Mouse (Mus musculus): Measurements from ENCODE around the gene Rabep1. TPM values are rescaled to one million over a fixed set of nuclear protein-coding genes. Genes with fewer than 3 reads are reported as not detected.
"Not testable (repeated sequence)": the region's sequence is repeated elsewhere in the genome, so short reads cannot be mapped to it uniquely, and the experiment has no call there.

Rabep1 gene
- polyA plus RNA-seq, 1 experiment from 2014 or later: 42.7 TPM

GRCm38 (mm10) chr11:70891616-70892015 is 47.0 kb downstream of the Rabep1 start:
- Histone ChIP-seq H3K4me1 (replicated peaks; ENCODE audit: control insufficient read depth, insufficient read depth, low read length) (no peaks in the 10 kb centered on the region), H3K27me3 (ENCODE audit: control insufficient read depth, insufficient read depth, low read length) (no peaks in the 10 kb centered on the region), H3K9me3 (ENCODE audit: control insufficient read depth, low read length) (no peaks in the 10 kb centered on the region), H3K9ac (ENCODE audit: low read length) (no peak overlapping the region), H3K4me3 (ENCODE audit: low read depth, low read length) (no peak overlapping the region), H3K4me2 (ENCODE audit: low read depth, low read length, severe bottlenecking) (no peak overlapping the region), H3K36me3 (ENCODE audit: control insufficient read depth, insufficient read depth, low read length) (peaks cover 14% of the 10 kb centered on the region), H3K27ac (ENCODE audit: low read depth, low read length) (no peak overlapping the region)
- ATAC-seq (replicated peaks; ENCODE audit: low FRiP score): no peak
- no peak for DNase-seq (ENCODE audit: low spot score)

GRCm38 (mm10) chr11:70897680-70898079 is 53.1 kb downstream of the Rabep1 start:
- no peaks in the 10 kb centered on the region for H3K9me3 ChIP-seq (ENCODE audit: control insufficient read depth, low read length)
- 90% methylated on average over 3 of the region's 3 CpGs for WGBS
- H3K4me2 ChIP-seq (ENCODE audit: low read depth, low read length, severe bottlenecking): no peak overlapping the region
- no peaks in the 10 kb centered on the region for H3K4me1 ChIP-seq (replicated peaks; ENCODE audit: control insufficient read depth, insufficient read depth, low read length)
- H3K27ac ChIP-seq (ENCODE audit: low read depth, low read length): no peak overlapping the region
- H3K4me3 ChIP-seq (ENCODE audit: low read depth, low read length): no peak overlapping the region
- DNase-seq (ENCODE audit: low spot score) (no peak), ATAC-seq (replicated peaks; ENCODE audit: low FRiP score) (no peak)
- H3K27me3 ChIP-seq (ENCODE audit: control insufficient read depth, insufficient read depth, low read length): no peaks in the 10 kb centered on the region
- H3K36me3 ChIP-seq (ENCODE audit: control insufficient read depth, insufficient read depth, low read length): peaks cover 14% of the 10 kb centered on the region
- H3K9ac ChIP-seq (ENCODE audit: low read length): no peak overlapping the region

- H3K9me3 ChIP-seq (ENCODE audit: control insufficient read depth, low read length); ATAC-seq (replicated peaks; ENCODE audit: low FRiP score); H3K9ac ChIP-seq (ENCODE audit: low read length); H3K27ac ChIP-seq (ENCODE audit: low read depth, low read length); H3K4me3 ChIP-seq (ENCODE audit: low read depth, low read length); DNase-seq (ENCODE audit: low spot score); H3K4me2 ChIP-seq (ENCODE audit: low read depth, low read length, severe bottlenecking); H3K27me3 ChIP-seq (ENCODE audit: control insufficient read depth, insufficient read depth, low read length); H3K4me1 ChIP-seq (replicated peaks; ENCODE audit: control insufficient read depth, insufficient read depth, low read length): not testable (repeated sequence)
- 88% methylated on average over 5 of the region's 5 CpGs for WGBS
- peaks cover 14% of the 10 kb centered on the region for H3K36me3 ChIP-seq (ENCODE audit: control insufficient read depth, insufficient read depth, low read length)
Observed at GRCm38 (mm10) chr11:70898182-70898581, 53.6 kb downstream of the Rabep1 start.

GRCm38 (mm10) chr11:70906681-70907080 is 62.1 kb downstream of the Rabep1 start:
- peaks cover 4% of the 10 kb centered on the region for H3K36me3 ChIP-seq (ENCODE audit: control insufficient read depth, insufficient read depth, low read length)
- no peak overlapping the region for H3K4me2 ChIP-seq (ENCODE audit: low read depth, low read length, severe bottlenecking)
- 91% methylated on average over 3 of the region's 3 CpGs for WGBS
- no peaks in the 10 kb centered on the region for H3K27me3 ChIP-seq (ENCODE audit: control insufficient read depth, insufficient read depth, low read length)
- no peak overlapping the region for H3K27ac ChIP-seq (ENCODE audit: low read depth, low read length)
- no peaks in the 10 kb centered on the region for H3K4me1 ChIP-seq (replicated peaks; ENCODE audit: control insufficient read depth, insufficient read depth, low read length)
- ATAC-seq (replicated peaks; ENCODE audit: low FRiP score): no peak
- DNase-seq (ENCODE audit: low spot score): no peak
- no peaks in the 10 kb centered on the region for H3K9me3 ChIP-seq (ENCODE audit: control insufficient read depth, low read length)
- no peak overlapping the region for H3K9ac ChIP-seq (ENCODE audit: low read length)
- no peak overlapping the region for H3K4me3 ChIP-seq (ENCODE audit: low read depth, low read length)

GRCm38 (mm10) chr11:70911323-70911722 is 66.7 kb downstream of the Rabep1 start:
- H3K9ac ChIP-seq (ENCODE audit: low read length): no peak overlapping the region
- no peak for ATAC-seq (replicated peaks; ENCODE audit: low FRiP score)
- H3K4me3 ChIP-seq (ENCODE audit: low read depth, low read length): no peak overlapping the region
- no peaks in the 10 kb centered on the region for H3K9me3 ChIP-seq (ENCODE audit: control insufficient read depth, low read length)
- peaks cover 4% of the 10 kb centered on the region for H3K36me3 ChIP-seq (ENCODE audit: control insufficient read depth, insufficient read depth, low read length)
- H3K27ac ChIP-seq (ENCODE audit: low read depth, low read length): no peak overlapping the region
- H3K27me3 ChIP-seq (ENCODE audit: control insufficient read depth, insufficient read depth, low read length): no peaks in the 10 kb centered on the region
- 95% methylated on average over 3 of the region's 3 CpGs for WGBS
- DNase-seq (ENCODE audit: low spot score): no peak
- H3K4me2 ChIP-seq (ENCODE audit: low read depth, low read length, severe bottlenecking): no peak overlapping the region
- H3K4me1 ChIP-seq (replicated peaks; ENCODE audit: control insufficient read depth, insufficient read depth, low read length): no peaks in the 10 kb centered on the region

- Histone ChIP-seq H3K9ac (ENCODE audit: low read length) (no peak overlapping the region), H3K4me3 (ENCODE audit: low read depth, low read length) (no peak overlapping the region), H3K36me3 (ENCODE audit: control insufficient read depth, insufficient read depth, low read length) (peaks cover 4% of the 10 kb centered on the region), H3K27me3 (ENCODE audit: control insufficient read depth, insufficient read depth, low read length) (no peaks in the 10 kb centered on the region), H3K4me2 (ENCODE audit: low read depth, low read length, severe bottlenecking) (no peak overlapping the region), H3K27ac (ENCODE audit: low read depth, low read length) (no peak overlapping the region), H3K9me3 (ENCODE audit: control insufficient read depth, low read length) (no peaks in the 10 kb centered on the region), H3K4me1 (replicated peaks; ENCODE audit: control insufficient read depth, insufficient read depth, low read length) (no peaks in the 10 kb centered on the region)
- ATAC-seq (replicated peaks; ENCODE audit: low FRiP score) (no peak), DNase-seq (ENCODE audit: low spot score) (no peak)
- 93% methylated on average over 1 of the region's 1 CpGs for WGBS
Observed at GRCm38 (mm10) chr11:70911920-70912319, 67.3 kb downstream of the Rabep1 start.

GRCm38 (mm10) chr11:70917896-70918295 is 73.3 kb downstream of the Rabep1 start:
- ATAC-seq (replicated peaks; ENCODE audit: low FRiP score) (no peak), DNase-seq (ENCODE audit: low spot score) (no peak)
- 97% methylated on average over 2 of the region's 2 CpGs for WGBS
- Histone ChIP-seq H3K4me2 (ENCODE audit: low read depth, low read length, severe bottlenecking) (no peak overlapping the region), H3K4me3 (ENCODE audit: low read depth, low read length) (no peak overlapping the region), H3K4me1 (replicated peaks; ENCODE audit: control insufficient read depth, insufficient read depth, low read length) (no peaks in the 10 kb centered on the region), H3K27me3 (ENCODE audit: control insufficient read depth, insufficient read depth, low read length) (no peaks in the 10 kb centered on the region), H3K36me3 (ENCODE audit: control insufficient read depth, insufficient read depth, low read length) (peaks cover 2% of the 10 kb centered on the region; the same call in 1 of the 2 replicates), H3K9me3 (ENCODE audit: control insufficient read depth, low read length) (no peaks in the 10 kb centered on the region), H3K9ac (ENCODE audit: low read length) (no peak overlapping the region), H3K27ac (ENCODE audit: low read depth, low read length) (no peak overlapping the region)

GRCm38 (mm10) chr11:70919524-70919923 is 74.9 kb downstream of the Rabep1 start:
- no peak overlapping the region for H3K9ac ChIP-seq (ENCODE audit: low read length)
- H3K36me3 ChIP-seq (ENCODE audit: control insufficient read depth, insufficient read depth, low read length): peaks cover 2% of the 10 kb centered on the region; the same call in 1 of the 2 replicates
- H3K4me2 ChIP-seq (ENCODE audit: low read depth, low read length, severe bottlenecking): no peak overlapping the region
- H3K4me3 ChIP-seq (ENCODE audit: low read depth, low read length): no peak overlapping the region
- ATAC-seq (replicated peaks; ENCODE audit: low FRiP score): no peak
- H3K27me3 ChIP-seq (ENCODE audit: control insufficient read depth, insufficient read depth, low read length): no peaks in the 10 kb centered on the region
- no peaks in the 10 kb centered on the region for H3K9me3 ChIP-seq (ENCODE audit: control insufficient read depth, low read length)
- no peaks in the 10 kb centered on the region for H3K4me1 ChIP-seq (replicated peaks; ENCODE audit: control insufficient read depth, insufficient read depth, low read length)
- DNase-seq (ENCODE audit: low spot score): no peak
- no peak overlapping the region for H3K27ac ChIP-seq (ENCODE audit: low read depth, low read length)
- WGBS: 95% methylated on average over 4 of the region's 4 CpGs

GRCm38 (mm10) chr11:70931461-70931860 is 86.9 kb downstream of the Rabep1 start:
- ATAC-seq (replicated peaks; ENCODE audit: low FRiP score) (no peak), DNase-seq (ENCODE audit: low spot score) (no peak)
- Histone ChIP-seq H3K4me3 (ENCODE audit: low read depth, low read length) (no peak overlapping the region), H3K9ac (ENCODE audit: low read length) (no peak overlapping the region), H3K36me3 (ENCODE audit: control insufficient read depth, insufficient read depth, low read length) (no peaks in the 10 kb centered on the region), H3K27ac (ENCODE audit: low read depth, low read length) (no peak overlapping the region), H3K4me2 (ENCODE audit: low read depth, low read length, severe bottlenecking) (no peak overlapping the region), H3K9me3 (ENCODE audit: control insufficient read depth, low read length) (no peaks in the 10 kb centered on the region), H3K4me1 (replicated peaks; ENCODE audit: control insufficient read depth, insufficient read depth, low read length) (no peaks in the 10 kb centered on the region), H3K27me3 (ENCODE audit: control insufficient read depth, insufficient read depth, low read length) (no peaks in the 10 kb centered on the region)
- 96% methylated on average over 5 of the region's 5 CpGs for WGBS

All from forebrain, embryonic 11.5 days (tissue).